Mouse (Mus musculus) lung, adult 18-20 months (tissue): Measurements from ENCODE around the gene Synm.

Experiments
- DNase-seq, 2 experiments: peaks; one replicate each; pipeline ENCODE4 v3.0.0; 2022; ENCODE audit warnings: mixed read lengths in 2 of 2

The Synm gene

DNA sequence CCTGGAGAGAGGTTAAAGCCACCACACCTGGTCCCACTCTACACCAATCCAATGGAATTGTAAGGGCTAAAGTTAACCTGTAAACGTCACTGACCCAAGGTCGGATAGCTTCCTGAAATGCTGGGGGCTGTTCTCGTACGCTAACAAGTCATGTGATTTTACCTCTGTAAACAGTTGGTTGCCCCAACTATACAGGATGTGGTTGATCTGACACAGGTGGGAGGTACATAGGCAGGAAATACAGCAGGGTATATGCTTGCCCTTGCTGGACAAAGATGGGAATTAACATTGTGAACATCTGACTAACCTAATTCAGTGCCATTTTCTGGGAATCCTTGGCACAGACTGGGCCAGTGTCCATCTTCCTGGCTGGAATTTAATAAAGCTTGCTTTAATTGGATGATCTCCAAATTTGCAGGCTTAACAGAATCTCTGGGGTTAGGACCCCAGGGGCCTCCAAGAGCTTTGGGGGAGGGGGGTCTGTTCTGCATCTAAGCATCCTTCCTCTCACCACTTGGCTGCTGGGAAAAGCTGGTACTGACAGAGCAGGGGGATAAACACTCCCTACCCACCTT, 11.7 kb downstream of the Synm start:
- no peak for DNase-seq

DNA sequence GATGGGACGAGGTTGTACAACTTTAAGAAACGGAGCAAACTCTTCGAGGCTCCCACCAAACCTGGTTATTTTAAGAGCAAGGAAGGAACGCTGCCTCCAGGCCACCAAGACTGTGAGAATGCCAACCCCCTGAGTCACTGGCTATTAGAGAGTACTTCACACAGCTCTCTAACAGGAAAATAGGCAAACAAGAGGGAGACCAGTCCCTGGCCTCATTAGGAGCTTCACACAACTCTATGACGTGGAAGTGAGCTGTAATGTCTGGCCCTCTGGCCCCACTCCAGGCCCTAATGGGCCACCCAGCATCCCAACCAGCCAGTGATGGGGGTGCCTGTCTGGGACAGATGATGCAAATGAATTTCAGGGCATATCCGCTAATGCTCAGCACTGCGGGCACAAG, 17.8 kb downstream of the Synm start:
- DNase-seq = peak; percentile 81 to 88

DNA sequence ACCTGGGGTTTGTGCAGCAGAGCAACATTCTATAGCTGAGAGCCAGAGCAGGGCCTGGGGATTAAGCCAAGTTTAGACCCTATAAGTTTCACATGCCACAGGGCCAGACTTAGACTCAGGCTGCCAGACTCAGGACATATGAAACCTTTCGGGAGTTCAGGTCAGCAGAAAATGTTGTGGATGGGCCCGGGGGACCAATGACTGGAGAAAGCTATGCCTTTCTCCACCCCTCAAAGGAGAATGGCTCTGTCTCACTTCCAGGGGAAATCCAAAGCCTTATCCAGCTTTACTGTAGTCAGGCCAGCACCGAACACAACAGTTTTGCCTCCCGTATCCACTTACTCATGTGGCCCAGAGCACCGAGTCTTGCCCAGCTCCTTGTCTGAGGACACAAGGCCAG, 18.7 kb downstream of the Synm start:
- no peak for DNase-seq

DNA sequence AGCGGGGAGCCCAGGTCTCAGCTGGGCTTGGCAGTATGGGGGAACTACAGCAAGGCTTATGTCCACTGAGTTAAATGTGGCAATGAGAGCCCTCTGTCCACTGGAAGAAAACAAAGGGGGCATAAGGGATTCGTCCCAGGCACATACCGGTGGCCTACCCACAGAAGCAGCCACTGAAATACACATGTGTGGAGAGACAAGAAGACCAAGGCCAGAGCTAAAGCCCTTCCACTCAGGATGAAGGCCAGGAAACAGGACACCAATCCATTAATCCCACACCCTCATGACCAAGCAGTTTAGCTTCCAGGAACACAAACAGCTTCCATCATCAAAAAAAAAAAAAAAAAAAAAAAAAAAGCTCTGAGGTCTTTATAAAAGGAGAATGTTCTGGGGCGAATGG, 19.2 kb downstream of the Synm start:
- no peak for DNase-seq

DNA sequence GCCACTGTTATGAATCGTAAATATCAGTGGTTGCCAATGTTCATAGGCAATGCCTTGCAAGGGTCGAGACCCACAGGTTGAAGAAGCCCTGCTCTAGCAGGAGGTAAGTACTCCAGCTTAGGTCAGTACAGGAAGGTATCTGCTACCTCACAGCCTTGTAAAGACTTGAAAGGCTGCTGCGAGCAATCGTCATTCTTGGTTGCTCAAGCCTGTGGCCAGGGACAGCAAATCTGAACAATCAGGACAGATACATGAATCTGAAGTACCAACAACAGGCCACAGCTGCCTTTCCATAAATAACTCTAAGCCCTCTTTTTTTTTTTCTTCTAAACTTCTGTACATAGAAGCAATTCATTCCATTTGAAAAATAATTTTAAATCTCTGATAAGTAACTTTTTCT, 27.3 kb downstream of the Synm start:
- DNase-seq = no peak

DNA sequence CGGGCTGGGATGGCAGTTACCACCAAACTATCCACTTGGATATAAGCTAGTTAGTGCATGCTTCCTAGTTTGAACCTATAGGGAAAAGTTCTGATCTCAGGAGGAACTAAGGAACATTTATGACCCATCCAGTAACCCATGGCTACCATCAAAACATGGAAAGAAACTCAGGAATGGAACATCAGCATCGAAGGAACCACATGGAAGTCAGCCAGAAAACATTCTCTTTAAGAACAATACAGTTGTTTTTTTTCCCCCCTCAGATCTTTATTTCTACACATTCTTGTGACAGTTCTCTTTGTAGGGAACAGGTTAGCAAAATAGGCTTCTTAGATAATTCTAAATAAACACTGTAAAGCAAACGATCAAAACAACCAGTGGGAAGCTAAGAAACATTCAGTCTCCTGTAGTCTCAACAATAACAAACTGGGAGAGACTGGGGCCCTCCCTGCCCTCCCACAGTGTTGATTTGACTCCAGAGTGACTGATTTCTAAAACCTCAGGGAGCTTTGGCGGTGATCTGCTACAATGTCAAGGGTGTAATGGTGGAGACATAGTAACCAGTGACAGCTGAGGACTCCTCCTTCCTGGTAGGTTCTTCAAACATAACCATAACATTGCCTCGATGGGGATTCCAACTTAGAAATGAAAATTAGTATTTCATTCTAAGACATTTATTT, 29.0 kb downstream of the Synm start:
- DNase-seq = peak in 1 of 2 experiments; percentile 42

DNA sequence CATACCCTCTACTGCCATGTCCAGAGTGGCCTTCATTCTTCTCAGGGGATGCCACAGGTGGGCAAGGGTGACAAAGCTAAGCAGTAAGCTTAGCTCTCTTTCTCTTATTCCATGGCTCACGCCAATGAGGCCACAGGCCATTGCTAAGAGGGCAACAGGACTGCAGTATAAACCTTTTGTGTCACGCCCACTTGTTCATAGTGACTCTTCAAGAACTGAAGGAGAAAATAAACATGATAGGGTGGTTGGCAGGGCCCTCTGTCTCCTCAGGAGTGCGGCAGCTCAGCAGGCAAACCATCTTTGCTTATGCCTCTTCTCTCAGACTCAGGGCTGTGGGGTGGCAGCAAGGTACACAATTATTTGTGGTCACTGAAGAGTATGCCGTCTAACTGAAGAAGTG, 30.7 kb downstream of the Synm start:
- peak; percentile 52 to 69 for DNase-seq

DNA sequence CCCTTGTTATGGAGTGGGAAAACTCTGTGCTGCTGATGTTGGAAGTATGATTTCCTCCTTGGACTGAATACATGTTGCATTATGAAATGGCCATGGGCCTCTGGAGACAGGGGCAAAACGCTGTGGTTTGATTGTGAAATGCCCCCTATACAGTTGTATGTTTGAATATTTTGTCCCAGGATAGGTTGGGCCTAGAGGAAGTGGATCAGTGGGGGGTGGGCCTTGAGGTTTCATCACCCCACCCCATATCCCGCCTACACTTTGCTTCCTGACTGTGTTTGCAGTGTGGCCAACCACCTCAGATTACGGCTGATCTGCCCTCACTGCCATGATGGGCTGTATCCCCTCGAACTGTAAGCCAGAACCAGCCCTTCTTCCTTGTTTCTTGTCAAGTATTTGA, 31.3 kb downstream of the Synm start:
- DNase-seq = no peak

DNA sequence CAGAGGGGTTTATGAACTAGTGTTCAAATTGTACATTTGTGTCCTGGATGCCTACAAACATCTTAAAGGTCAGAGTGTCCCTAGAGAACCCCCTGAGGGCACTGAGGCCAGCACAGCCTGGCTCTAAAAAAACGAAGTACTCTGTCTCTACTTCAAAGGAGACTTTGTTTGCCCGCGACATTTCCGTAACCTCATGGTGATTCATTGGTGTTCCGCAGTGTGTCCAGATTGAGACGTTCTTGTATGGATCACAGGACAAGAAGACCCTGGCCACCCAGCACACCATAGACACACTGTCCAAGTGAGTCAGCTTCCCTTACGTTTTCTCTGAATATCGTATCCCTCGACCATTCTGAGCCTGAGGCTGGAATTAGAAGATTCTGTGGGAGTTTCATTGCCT, 34.5 kb downstream of the Synm start:
- DNase-seq = no peak

DNA sequence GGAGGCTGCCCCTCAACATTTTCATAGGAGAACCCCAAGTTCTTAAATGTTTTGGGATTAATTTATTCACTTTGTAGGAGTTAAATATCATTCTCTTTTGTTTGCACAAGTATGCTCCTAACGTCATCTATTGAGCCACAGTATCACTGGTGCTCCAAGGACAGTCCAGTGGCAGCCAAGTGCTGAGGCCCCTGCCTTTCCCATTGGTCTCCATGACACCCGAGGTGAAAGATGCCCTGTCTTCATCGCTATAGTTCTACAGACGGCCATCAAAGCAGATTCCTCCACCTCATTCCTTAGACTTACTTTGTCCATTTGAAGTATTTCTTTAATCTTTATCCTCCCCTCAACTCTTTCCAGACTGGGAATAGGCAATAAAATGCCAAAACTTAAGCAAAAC, 35.0 kb downstream of the Synm start:
- DNase-seq = no peak

DNA sequence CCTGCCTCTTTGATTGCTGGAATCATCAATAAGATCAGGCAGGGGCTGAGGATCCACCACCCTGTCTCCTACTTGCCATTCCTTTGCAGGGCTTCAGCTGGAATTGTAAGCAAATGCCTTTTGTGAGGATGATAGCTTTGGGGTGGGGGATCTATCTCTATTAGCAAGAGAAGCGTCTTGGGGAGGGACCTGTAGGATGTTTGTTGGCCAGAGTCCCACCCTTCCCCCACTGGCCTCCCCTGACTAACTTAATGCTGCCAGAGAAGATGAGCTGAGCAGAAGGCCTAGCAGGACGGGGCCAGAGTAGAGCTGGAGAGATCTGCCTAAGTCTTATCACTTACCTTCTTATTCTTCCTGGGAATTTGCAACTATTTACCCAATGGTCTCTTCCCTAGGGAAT, 37.4 kb downstream of the Synm start:
- no peak for DNase-seq

DNA sequence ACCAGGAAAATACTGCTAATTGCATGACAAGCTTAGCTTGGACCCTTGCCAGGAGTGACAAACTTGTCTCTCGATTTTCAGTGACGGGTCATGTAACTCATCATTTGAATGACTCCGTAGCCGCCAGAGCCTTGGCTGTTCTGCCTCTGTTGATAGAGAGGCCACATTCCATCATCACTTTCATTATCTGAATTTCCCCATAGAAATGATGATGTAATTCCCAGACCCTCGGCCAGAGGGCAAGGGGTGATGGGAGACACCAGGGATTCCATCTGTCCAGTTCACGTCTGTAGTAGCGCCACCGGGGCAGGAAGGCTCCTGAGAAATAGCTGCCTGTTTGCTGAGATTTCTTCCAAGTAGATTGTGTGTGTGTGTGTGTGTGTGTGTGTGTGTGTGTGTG, 40.7 kb downstream of the Synm start:
- DNase-seq = peak in 1 of 2 experiments; percentile 41

DNA sequence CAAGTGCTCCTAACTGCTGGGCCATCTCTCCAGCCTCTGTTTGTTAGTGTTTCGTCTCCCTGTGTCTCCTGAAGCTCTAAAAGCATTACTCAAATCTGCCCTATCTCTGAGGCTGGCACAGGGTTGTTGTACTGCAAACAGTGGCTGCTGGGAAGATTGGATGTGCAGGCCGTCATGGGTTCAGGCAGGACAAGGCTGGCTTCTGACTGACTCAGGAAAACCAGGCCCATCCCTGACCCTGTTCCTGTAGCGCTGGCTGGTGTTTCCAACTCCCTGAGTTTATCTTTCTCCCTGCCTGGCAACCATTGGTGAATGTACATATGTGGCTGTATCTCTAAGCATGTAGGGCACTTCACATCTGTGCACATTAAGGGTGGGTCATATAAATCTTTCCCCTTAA, 42.0 kb downstream of the Synm start:
- DNase-seq = no peak

DNA sequence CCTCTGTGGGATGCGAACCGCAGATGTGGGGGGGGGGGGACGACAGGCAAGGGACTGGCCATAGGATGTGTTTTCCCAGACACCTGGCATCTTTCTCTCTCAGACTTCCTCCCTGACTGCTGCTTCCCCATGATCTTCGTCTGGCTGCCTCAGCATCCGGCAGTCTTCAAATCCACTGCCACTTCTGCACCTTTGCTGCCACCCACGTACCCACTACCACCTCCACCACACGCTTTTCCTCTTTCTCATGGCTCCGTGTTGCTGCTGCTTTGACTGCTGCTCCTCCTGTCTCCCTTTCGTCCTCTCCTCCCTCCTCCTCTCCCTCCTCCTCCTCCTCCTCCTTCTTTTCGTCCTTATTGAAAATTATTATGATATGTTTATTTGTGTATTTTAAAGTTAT, 42.6 kb downstream of the Synm start:
- DNase-seq = no peak

DNA sequence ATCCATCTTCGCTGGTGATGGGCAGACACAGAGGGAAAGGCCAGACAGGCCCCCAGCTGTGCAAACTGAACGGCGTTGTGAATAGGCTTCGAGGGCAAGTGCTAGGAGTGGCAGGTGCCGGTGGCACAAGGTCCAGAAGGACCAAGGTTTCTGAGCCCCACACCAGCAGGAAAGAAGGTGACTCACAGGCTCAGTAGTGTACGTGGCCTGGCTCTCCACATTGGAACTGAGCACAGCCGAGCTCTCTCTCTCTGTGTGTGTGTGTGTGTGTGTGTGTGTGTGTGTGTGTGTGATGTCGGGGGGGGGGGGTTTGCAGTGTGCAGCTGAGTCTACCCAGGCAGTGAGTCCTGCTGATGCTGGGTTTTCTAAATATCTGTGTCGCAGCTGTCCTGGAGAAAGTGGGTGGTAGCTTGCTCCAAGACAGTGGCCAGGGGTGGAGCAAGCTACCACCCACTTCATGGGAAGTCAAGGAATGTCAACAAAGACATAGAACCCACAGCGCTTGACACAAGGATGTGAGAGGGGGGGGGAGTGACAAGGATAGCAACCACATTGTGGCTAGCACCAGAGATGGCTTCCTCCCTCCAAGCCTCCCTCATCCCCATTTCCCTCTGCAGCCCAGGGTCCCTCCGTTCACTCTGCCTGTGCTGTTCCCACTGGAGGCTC, 43.2 kb downstream of the Synm start:
- peak in 1 of 2 experiments; percentile 63 for DNase-seq

DNA sequence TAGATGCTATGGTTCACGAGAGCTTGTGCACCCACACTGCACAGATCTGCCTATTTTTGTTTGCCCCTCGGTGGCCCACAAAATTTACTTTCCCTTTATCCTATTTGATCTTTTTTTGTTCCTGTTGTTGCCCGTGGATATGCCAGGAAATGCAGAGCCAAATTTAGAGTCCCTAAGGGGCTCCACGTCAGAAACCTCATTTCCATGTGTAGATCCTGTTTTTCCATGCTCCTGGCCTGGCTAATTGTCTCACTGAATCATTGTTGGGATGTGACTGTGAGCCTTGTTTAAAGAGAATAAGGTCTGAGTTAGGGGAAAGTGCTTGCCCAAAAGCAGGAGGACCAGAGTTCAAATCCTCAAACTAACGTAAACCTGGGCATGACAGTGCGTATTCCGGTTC, 44.4 kb downstream of the Synm start:
- no peak for DNase-seq

DNA sequence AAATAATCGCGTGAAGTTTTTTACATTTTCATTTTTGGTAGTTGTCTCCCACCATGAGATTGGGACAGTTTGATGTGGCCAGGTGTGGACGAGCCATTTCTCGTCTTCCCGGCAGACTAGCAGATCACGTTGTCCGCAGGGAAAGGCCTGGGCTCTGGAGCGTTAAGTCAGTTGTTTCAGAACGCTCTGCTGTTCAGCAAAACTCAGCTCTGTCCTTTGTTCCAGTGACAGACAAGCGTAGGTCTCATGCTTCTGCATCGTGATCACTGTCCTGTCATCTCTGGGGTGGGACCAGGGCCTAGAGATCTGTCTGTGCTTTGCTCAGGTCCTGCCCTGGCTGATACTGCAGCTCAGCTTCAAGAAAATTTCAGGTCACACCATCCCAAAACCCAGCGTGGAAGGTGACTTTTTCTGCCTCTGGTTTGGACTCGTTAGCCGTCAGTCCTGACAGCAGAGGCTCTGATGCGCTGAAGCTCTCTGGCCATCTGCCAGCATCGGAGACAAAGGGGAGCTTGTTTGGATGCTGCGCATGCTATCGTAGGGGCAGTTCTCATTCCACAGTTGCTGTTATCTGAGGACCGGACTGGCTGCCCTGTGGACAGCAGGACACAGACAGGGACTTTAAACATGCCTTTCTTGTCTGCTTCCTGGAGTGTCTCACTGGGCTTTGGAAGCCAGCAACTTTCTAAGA, 45.6 kb downstream of the Synm start:
- DNase-seq = peak; percentile 44 to 65

DNA sequence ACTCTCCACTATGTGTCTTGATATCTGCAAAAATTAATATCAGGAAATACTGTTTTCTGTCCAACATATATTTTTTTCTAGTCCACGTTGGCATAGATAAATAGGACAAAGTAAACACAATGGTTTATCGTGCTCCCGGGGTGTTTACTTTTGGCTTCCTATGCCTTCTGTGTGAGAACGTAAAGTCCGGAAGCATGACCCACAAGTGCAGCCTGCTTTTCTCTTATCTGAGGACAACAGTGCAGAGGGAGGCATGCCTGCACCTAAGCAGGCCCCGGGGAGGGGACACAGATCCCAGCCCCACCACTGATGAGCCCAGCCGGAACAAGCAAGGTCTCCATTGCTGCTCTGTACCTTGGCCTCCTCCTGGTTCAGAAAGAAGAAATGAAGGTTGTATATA, 49.3 kb downstream of the Synm start:
- peak; percentile 55 to 72 for DNase-seq

DNA sequence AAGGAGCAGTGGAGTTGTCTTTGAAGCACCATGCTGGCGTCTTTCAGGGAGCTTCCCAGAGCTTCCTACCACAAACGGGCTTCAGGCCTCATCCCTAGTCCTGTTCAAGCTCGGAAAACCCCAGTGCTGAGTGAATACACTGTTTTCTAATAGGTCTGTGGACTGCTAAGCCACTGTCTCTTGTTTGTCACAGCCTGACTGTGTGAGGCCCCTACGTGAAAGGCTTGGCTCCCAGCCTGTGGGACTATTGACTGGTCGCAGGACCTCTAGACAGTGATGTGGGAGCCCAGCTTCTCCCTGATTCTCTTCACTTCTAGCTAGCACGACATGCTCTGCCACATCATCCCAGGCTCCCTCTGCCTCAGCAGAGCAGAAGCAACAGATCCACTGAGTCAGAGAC, 51.4 kb downstream of the Synm start:
- no peak for DNase-seq

DNA sequence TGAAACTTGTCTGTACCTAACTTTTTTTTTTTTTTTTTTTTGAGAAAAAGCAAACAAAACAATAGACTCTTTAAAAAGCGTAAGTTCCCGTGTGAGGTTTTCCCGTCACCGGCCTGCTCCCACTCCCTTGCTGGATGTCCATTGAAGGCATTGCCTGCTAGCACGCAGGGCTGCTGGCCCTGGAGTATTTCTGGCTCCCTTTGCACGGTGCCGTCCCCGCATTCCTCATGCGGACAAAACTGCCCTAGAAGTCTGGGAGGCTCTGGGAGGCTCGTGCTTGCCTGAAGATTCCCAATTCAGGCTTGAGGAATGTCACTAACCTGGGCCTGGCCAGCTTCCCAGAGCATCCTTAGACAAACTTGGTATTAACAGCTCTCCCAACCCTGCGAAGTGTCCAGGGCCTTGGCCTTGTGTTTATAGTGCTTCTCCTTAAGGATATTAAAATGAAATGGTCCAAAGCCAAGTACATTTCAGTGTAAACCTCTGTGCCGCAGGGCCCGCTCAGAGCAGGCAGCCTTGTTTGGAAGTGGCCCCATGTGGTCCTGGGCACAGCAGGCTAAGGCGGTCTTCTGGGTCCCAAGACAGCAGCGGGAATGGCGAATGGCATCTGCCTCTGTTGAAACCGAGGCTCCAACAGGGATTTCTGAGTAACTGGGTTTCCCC, 58.2 kb downstream of the Synm start:
- no peak for DNase-seq

DNA sequence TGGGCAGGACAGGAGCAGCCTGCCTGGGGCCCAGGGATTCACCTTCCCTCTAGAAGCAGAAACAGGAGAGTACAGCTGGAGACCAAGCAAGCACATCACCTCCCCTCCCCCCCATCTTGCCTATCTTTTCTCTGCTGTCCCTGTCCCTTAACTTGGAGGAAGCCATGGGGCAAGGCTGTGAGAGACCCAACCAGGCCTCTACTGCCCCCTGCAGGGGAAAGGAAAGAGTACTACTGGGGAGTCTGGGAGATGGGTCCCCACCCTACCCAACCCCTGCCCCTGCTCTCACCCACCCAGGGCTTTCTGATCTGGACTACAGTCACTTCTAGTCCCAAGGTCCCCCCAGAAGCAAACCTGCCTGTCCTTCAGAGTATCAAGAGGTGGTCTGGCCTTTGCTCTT, 58.7 kb downstream of the Synm start:
- DNase-seq = peak; percentile 55 to 79

DNA sequence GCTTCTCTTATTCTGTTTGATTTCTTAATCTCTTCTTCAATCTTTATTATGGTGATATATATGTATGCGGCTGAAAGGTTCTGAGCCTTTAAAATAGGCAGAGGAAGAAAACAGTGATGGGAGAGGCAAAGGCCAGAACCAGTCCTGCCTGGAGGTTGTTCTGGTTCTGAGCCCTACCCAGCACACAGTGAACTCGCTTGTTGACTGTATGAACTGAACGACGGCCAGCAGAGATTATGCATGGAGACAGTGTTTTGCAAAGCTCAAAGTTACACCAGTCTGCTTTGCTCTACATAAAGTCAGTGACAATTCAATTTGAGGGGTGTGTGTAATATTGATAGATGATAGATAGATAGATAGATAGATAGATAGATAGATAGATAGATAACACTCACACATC, 60.2 kb downstream of the Synm start:
- peak in 1 of 2 experiments; percentile 55 for DNase-seq

DNA sequence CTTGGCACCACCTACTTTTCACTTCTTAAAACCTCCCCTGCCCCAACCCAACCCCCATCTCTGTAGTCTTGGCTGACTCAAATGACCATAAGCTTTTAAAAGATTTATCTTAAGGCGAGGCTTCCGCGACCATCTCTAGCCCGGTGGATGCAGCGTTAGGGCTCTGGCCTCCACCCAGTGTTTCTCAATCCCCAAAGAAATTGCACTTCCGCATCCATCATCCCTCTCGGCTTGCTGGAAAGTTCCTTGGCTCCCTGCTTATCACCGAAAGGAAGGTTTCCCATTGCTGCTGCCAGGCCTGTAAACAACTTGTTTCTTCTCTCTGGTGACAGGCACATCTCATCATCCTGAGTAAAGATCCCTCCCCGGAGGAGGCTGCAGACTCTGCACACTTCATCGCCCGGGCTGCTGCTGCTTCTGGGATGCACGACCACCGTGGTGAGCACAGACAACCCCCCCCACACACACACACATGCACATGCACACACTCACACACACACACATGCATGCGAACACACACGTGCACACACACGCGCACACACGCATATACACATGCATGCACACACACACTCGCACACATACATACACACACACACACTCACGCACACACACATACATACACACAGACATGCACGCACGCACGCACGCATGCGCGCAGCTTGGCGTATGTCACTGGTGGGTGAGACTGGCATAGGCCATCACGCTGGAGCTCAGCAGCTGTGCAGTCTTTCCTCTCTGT, 61.5 kb downstream of the Synm start:
- peak; percentile 75 to 82 for DNase-seq
